Mouse (Mus musculus): ENCODE measurements around the gene Hsph1. TPM values are rescaled to one million over a fixed set of nuclear protein-coding genes. Genes with fewer than 3 reads are reported as not detected.

The Hsph1 gene
- total RNA-seq (2023): 274 to 635 TPM (median 374 TPM) in 4 replicates

DNA sequence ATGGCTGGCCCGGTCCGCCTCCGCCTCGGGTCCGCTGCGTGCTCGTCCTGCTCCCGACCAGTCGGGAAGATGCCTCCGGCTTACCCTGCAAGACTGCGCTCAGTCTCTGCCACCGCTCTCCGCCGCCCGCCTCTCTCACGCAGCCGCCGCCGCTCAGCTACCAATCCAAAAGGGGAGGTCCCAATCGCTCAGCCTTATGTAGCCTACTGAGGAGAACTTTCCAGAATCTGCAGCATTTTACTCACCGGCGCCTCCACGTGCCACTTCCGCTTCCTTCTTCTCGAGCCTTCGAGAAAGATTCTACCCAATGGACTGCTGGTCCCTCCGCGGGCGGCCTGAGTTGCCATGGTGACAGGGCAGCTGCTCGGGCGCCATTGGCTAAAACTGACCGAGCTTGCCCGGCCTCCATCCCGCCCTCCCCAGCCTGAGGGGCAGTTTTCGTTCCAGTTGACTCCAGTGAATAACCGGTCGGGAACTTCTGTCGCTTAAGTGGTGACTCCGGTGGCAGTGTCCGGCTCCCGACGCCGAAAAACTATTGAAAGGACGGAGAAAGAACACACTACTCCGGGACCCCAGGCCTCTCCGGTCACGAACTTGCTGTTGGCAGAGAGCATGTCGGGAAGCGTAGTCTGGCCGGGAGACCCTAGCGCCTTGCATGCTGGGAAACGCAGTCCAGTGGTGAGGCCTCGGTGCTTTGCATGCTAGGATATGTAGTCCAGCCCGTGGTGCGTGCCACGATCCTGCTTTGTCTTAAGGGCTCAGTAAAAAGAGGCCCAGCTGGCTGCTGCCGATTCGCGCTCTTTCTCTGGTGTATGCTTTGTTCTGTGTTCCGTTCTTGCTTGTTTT is at the start of gene Hsph1:
Gene Hsph1, minus strand, starts transcription at position 302 of the 846 bp plus-strand sequence.

DNA sequence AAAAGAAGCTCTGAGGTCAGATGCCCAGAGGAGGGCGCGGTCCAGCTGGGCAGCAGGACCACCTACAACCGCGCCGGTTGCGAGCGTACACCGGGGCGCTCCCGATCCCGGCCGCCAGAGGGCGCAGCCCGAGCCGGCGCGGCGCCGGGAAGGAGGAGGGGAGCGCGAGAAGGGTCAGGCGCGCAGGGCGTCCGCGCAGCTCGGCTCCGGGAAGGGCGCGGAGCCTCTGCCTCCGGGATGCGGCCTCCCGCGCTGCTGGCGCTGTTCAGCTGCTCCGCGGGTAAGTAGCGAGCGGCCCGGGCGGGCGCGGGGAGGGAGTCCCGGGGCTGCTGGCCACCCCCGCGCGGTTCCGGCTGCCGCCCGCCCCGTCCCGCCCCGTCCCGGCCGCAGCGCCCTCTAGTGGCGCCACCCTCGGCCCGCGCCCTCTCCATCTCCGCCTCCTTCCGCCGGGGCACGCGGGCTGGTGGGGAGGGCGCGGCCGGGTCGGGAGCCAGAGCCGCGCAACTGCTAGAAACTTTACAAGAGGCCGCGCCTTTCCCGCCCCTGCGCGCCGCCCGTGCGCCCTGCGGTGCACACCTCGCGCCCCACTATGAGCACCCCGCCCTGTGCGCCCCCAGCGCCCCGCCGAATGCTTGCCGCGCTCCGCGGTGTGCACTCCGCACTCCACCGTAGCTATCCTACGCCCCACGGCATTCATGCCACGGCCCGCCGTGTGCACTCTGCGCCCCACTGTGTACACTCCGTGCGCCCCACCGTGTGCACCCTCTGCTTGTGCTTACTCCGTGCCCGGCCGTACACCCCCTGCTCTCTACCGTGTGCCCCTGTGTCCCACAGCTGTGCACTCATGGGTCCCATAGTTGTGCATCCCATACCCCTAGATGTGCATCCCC is 42.2 kb upstream of the Hsph1 start, which contains the start of gene B3glct:
Gene B3glct, plus strand, starts transcription at position 131 of the 890 bp plus-strand sequence.

Other genes with a start within 250 kb of the Hsph1 start
- gene Medag, start 224.6 kb downstream of the Hsph1 start, total RNA-seq (2023): not detected in 4 replicates
- not detected in 4 replicates for gene Tex26, start 196.7 kb downstream of the Hsph1 start, total RNA-seq (2023)
- gene Wdr95, start 107.7 kb downstream of the Hsph1 start, total RNA-seq (2023): not detected in 4 replicates
- 3.0 to 5.8 TPM (median 4.5 TPM) in 4 replicates for gene B3glct, start 41.9 kb upstream of the Hsph1 start, total RNA-seq (2023)